Mouse (Mus musculus): ENCODE data around the gene Hs3st3a1.

The Hs3st3a1 gene

DNA sequence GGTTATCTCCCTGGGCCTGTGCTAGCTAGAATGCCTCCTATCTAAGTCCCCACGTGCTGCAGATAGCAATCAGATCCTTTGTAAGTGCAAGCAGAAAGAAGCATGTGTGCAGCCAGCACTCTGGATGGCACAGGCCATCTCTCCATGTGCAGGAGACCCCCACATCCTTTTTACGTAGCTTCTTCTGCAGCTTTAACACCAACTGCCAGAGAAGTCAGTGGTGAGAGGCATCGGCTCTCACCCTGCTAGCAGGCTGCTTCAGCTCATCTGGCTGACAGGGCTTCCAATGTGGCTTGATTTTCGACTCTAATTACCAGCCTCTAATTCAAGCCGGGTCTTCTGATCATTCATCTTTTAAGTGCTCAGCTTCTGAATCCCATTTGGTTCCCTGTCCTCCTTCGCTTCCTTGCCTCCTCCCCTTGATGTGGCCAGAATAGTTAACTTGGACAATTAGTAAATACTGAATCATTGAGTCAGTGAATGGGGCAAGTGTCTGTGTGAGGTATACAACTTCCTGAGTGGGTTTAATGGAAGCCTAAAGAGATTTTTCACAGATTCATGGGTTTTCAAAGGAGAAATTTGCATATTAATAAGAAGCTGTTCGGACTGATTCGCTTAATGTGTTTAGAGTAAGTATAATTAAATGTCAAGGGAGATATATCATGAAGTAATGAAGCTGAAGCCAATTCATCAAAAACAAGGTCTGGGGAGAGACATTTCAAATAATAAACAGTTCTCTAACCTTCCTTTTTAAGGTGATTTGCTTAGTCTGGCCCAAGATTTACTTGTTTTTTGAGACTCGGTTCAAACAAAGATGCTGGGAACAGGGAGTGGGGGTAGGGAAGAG, 54.7 kb downstream of the Hs3st3a1 start:
- no peak for DNase-seq (ENCODE audit: low spot score in 2 of 2)

DNA sequence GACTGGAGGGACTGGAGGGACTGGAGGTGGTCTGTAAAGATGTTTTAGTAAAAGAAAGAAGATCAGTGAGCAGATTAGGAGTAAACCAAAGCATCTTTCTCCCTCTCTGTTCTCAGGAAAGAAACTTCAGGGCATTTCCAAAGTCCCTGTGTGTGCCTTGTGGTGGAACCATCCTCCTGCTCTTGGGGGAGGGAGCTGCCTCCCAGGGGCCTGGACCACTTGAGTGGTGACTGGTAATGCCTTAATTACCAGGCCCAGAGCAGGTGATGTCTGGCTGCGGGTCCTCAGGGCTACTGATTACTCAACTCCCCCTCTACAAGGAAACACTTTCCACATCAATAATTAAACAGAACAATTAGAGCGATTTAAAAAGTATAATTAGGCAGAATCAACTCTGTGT, 59.3 kb downstream of the Hs3st3a1 start:
- DNase-seq (ENCODE audit: low spot score in 2 of 2), result no peak

DNA sequence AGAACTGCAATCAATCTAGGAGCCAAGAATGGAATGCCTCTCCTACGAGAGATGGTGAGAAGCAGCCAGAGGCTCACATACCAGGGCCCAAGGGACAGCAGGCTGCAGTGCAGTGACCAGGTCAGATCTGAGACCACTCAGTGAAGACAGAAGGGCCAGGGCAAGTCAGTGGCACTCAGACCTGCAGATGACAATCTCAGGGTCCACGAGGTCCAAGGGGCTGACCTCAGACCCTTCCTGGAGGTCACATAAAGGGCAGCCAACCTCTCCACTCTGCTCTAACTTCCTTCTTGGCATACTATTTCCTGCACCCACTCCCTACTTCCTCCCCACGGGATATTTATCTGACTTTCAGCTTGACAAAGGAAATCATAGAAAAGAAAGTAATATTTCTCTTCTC, 60.8 kb downstream of the Hs3st3a1 start:
- DNase-seq (ENCODE audit: low spot score in 2 of 2), result no peak

DNA sequence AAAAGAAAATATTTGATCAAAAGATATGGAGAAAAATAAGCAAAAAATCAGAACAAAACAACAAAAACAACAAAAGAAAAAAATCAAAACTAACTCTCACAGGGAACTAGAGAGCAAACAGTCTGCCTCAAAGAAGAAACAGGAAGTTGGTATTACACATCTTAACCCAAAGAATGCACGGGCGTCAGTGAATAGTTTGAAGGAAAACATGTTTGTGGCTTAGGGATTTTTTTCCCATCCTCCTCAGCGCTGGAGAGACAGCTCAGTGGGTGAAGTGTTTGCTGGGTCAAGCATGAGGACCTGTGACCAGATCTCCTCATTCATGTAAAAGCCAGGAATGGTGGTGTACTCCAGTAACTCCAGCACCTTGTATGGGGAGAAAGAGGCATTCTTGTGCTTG, 61.5 kb downstream of the Hs3st3a1 start:
- DNase-seq (ENCODE audit: low spot score in 2 of 2), result no peak

DNA sequence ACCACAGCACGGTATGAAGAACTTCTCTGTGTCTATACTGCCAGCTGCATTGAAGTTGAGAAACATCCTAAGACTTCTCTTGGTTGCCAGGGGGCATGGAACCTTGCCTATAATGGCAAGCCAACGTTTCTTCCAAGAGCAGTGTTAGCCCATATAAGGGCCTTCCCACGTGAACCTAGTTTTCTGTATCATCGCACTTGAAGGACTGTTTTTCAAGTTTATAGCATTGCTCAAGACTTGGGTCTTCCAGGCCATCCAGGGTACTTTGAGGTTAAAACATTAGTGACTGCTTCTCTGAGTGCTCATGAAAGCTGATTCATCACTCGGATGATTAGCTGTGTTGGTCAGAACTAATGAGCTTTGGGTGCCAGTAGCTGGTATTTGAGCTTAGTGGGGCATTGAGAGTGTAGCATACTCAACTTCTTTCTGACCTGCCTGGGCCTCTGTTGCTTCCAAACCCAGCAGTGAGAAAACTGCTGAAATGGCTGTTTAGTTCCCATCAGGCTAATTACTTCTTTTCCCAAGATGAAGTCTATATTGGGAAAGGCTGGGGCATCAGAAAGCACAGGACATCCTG, 65.5 kb downstream of the Hs3st3a1 start:
- no peak for DNase-seq (ENCODE audit: low spot score in 2 of 2)

DNA sequence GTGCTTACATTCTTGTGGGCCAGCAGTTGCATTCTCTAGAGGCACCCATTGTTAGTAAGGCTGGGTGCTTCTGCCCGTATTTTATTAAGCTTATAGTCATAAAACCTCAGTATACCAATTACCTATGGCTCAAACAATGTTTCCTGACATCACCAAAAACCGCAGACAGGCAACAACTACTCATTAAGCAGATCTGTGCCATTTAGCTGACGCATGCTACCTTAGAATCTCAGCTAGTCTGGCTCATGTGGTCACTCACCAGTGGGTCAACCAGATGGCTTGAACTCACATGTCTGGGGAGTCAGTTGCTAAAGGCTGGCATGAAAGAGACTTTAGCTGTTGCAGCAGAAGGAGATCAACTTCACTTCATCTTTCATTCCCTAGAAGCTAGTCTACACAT, 67.9 kb downstream of the Hs3st3a1 start:
- no peak for DNase-seq (ENCODE audit: low spot score in 2 of 2)

DNA sequence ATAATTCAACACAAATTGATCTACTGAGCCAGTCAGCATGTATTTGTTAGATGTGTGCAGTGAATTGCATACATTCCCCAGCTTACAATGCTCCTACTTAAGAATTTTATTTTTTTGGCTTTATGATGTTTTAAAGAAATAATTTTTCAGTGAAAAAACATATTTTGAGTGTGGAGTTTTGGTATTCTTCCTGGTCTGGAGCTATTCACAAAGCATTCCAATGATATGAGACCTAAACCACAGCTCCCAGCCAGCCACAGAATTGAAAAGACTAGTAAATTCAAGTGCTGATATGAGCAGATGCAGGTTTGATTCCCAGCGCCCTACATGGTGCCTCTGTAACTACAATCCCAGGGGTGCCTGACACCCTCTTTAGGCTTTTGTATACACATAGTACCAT, 70.8 kb downstream of the Hs3st3a1 start:
- DNase-seq (ENCODE audit: low spot score in 2 of 2), result no peak

DNA sequence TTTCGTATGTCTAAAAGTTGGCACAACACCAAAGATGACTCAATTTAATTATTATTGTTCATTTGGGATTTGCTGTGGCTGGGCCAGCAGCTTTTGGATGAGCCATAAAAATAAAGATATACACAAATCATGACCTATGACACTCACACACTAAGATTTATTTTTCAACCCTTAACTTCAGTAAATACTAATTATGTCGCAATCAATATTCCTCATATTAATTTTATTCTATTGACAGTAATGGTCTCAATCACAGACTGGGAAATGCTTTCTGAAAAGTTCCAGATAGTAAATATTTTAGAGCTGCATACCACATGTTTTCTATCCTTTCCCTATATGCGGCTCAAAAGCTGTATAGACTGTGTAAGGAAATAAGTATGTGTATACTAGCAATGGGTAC, 71.9 kb downstream of the Hs3st3a1 start:
- DNase-seq (ENCODE audit: low spot score in 2 of 2), result no peak

DNA sequence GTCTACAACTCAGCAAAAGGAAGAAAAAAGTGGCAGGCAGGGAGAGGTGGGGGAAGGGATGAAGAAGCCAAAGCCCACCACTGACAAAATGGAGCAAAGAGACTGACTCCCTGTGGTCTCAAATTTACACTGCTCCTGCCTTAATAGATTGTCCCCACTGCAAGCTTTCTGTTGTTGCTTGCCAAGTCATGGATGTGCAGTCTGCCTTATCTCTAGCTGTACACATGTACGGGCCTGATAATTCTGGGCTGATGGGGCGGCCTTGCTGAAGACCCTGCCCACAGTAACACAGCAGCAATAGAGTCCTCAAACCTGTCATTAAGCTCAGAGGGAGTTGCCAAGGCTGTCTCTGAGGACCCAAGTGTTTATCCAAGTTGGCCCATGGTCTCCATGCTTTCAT, 74.0 kb downstream of the Hs3st3a1 start:
- DNase-seq (ENCODE audit: low spot score in 2 of 2), result no peak

DNA sequence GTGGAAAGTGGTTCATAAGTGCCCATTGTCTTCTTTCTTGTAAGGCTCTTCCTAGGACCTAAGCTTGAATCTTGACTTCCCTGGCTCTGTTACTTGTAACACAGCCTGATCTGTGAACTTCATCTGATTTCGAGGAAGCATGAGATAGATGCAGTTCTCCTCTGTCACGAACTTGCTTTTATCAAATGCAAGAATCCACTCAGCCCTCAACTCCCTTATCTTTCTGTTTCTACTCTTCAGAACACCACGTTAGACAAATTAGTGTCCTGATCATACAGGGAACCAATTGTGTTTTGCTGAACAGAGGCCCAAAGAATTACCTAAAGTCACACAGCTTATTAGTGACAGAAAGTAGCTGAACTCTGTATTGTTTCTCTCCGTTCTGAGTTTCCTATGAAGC, 77.2 kb downstream of the Hs3st3a1 start:
- no peak for DNase-seq (ENCODE audit: low spot score in 2 of 2)

DNA sequence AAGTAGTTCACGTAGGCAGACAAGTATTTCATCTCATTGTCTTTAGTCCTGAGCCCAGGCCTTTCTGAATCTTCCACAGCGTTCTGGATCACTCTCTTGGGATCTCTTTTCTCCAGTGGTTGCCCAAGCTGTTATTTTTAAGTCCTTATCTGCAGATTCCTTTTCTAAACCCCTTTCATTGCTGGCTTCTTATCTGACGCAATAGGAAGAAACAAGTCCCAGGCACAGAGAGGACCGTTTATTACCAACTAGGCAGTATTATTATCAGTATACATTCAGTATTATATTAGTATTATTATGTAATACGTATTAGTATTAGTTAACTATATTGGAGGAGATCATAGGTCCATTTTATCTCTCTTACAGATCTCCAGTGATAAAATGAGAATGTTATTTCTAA, 78.3 kb downstream of the Hs3st3a1 start:
- no peak for DNase-seq (ENCODE audit: low spot score in 2 of 2)

DNA sequence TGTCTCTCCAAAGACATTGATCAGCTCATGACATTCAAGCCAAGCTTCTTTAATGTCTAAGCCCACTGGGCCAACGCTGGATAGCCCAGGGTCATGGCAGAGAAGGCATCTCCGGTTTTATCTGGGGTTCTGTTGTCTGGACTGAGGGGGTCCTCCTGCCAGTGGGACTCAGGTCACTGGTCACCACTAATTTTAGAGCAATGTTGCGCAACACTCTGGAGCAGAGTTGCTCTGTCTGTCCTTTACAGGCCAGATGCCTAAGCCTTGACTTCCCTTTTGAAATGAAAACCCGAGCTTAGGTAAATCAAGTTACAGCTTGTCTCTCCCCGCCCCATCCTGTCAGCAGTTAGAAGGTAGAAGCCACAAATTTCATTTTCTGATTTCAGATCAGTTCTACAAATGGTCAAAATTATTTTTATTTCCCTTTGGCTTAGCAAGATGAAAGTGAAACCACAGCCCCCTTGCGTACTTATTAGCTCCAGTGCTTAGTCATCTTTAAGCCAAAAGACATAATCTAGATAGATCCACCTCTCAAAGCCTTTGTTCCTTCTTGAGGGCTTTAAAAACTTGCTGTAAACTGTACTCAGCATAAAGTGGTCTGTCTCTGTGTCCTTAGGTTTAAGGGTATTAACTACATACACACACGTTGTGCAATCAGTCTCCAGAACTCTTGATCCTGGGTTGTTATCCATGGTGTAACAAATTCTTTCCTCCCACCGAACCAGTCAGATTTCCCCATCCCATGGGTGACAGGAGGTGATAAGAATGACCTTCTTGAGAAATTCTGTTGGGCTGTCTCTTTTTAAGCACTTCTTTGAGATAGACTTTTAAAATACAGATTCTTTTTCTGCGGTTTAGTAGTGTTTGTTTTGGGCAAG, 81.8 kb downstream of the Hs3st3a1 start:
- no peak for DNase-seq (ENCODE audit: low spot score in 2 of 2)

DNA sequence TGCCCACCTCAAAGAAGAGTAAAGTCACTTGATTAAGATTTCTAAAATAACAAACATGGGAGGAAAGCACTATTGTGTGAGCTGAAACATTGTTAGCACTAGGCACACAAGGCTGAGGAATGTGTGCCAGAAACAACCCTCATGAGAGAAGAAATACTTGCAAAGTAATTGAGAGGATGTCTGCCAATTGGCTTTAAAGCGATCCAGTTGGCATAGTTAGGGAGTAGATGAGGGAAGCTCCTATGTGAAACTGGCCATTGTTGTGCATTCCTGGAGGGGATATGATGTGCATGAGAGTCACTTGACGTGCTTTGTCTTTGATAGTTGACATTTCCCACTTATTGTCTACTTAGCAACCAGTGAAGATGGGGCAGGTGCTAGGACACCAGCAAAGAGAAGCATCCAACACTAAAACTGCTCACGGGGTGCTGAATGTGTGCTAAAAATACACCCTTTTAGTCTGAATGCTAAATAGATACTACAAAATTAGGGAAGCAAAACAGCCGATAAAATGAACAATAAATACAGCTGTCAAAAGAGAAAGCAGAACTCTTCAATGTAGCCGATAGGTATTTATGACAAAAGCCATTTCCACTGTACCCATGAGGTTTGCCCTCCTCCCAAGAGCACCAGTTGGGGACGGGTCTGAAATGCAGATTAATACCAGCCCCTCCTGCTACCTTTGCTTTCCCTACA, 83.2 kb downstream of the Hs3st3a1 start:
- DNase-seq (ENCODE audit: low spot score in 2 of 2), result no peak

DNA sequence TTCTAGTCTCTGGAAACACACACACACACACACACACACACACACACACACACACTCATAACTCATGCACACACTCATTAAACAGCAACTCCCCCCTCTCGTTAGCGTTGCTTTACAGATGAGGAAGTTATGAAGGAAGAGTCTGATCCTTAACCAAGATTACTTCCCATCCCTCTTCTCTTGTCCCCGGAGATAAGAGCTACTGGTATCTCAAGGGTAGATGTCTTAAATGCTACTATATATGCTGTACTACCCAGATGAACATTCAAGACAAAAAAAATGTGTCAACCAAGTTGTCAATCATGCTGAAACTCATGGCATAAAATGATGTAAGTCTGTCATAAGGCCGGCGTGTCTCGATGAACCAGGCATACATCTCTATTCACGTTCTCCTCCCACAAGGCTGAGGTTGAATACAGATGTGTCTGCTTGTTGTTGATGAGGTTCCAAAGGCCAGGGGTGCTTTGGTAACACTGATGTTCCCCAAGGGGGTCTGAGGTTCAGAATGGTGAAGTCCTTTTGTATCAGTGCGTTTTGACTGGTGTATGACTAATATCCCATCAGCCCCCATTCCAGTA, 89.0 kb downstream of the Hs3st3a1 start:
- no peak for DNase-seq (ENCODE audit: low spot score in 2 of 2)

DNA sequence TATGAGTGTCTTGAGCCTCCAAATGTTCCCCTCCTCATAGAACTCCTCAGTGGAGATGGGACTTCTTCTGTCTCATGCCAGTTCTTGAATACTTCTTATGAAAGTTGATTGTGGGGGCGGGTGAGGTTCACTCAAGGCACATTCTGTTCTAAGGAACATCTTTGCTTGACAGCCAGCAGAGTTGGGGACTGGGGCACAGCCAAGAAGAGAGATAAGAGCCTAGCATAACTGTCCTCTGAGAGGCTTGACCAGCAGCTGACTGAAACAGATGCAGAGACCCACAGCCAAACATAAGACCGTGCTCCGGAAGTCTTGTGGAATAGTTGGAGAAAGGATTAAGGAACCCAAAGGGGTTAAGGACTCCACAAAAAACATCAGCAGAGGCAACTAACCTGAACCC, 102.1 kb downstream of the Hs3st3a1 start:
- no peak for DNase-seq (ENCODE audit: low spot score in 2 of 2)

DNA sequence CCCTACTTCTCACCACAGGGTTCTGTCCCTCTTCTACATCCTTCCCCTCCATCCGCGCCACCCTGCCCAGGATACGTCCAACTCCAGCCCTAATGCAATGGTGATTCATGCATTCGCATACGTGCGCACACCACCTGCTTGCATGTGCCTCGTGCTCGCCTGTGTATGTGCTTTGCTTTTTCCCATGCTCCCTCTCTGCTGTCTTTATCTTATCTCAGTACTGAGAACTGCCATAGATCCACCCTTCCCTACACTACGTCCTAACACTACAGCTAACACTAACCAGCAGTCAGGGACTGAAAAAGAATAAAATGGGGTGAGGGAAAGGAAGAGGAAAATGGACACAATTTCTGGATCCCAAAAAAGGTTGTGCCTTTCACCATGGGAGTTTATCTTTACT, 106.7 kb downstream of the Hs3st3a1 start:
- DNase-seq (ENCODE audit: low spot score in 2 of 2), result no peak

DNA sequence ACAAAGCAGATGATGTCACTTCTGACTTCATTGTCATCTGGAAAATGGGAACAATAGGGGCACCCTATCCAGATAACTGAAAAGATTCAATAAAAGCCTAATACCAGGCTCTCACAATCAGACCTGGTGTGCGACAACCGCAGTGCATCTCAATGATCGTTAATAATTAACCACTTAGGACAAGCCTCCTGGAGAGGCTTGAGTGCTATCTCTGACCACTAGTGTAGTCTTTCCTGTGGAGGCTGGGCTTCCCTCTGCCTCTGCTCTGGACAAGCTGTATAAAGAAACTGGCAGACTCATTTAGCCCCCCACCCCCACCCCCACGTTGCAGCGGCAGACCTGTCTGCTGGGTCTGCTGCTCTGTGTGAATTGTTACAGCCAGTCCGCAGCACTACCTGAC, 107.2 kb downstream of the Hs3st3a1 start:
- no peak for DNase-seq (ENCODE audit: low spot score in 2 of 2)

DNA sequence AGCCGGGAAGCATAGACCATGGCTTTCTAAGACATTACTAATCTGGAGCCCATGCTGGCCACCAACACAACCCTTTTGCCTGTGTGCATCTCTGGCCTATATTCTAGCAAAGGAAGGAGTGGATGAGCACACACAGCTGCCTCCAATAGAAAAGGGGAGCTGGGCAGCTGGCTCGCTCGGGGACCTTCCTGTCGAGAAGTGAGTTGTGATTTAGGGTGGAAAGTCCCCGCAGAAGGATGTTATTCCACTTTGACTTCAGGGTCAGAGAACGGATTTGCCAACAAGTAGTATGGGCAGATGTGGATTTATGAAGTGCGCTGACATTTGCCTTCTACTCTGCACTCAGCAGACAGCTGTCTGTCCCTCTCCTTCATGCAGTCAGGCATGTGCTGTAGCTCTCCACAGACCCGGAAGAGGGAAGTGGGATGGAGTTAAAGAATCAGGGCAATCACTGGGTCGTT, 108.1 kb downstream of the Hs3st3a1 start:
- DNase-seq (ENCODE audit: low spot score in 2 of 2), result no peak

DNA sequence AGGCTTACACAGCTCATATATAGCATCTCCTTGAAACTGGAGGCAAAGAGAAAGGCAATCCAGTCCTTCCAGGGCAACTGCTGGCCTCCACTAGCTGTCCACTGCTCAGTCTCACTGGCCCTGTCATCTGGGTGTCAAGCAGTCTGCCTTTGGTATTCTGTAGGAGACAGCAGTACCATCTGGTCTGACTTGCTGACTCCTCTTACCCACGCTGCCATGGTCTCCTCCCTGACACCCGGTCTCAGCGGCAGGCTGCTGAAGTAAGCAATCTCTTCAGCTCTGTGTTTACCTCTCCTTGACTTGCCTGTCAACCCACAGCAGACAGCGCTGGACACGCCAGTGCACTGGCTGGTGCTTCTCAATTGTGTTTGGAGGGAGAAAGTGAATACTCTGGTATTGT, 109.1 kb downstream of the Hs3st3a1 start:
- no peak for DNase-seq (ENCODE audit: low spot score in 2 of 2)

DNA sequence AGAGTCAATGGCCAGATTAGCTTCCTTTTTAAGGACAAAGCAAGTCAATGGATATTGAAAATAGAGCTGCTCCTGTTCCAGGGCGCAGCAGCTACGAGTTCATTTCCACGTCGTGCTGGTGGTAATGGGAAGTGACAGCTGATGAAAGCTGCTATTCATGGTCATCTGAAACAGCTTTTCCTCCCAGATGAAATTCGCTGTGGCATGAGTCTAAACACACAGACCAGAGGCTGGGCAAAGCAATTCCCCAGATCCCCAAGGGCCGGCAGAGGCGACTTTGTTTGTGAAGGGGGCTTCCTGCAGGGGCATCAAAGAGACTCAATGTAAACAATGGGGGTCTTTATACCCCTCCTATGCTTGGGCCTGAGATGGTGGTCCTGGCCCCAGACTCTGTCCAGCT, 114.2 kb downstream of the Hs3st3a1 start:
- no peak for DNase-seq (ENCODE audit: low spot score in 2 of 2)

DNA sequence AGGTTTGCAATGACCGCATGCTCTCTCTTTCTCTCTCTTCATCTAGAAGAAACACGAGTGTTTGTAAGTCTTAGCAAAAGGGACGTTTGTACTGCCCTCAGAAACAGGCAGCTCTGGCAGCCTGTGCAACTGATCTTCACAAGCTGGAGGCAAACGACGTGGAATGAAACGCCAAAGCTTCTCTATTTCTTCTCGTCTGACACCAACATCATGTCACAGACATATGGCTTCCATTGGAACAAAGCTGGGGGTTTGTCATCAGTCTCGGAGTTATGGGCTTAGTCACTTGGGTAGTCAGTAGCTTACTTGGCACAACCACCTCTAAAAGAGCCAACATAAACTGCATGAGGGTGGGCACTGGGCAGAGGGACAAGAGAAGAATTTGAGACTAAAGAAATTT, 114.8 kb downstream of the Hs3st3a1 start:
- DNase-seq (ENCODE audit: low spot score in 2 of 2), result no peak

DNA sequence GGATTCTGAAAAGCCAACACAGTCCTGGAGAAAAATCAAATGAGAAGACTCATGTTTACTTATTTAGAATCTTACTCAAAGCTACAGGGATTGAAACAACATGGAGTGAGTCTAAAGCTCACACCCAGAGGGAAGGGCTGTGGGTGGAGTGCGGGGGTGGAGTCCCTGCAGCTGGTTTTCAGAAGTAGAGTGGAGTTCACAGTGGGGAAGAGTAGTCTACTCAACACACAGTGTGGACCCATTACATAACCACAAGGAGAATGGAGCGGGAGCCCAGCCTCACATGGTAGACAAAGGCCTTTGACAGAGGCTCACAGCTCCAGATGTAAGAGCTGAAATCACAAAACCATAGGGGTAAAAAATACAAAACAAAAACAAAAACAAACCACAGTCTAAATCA, 123.2 kb downstream of the Hs3st3a1 start:
- DNase-seq (ENCODE audit: low spot score in 2 of 2), result no peak
